Mouse (Mus musculus): ENCODE results near the gene Simc1.

DNA sequence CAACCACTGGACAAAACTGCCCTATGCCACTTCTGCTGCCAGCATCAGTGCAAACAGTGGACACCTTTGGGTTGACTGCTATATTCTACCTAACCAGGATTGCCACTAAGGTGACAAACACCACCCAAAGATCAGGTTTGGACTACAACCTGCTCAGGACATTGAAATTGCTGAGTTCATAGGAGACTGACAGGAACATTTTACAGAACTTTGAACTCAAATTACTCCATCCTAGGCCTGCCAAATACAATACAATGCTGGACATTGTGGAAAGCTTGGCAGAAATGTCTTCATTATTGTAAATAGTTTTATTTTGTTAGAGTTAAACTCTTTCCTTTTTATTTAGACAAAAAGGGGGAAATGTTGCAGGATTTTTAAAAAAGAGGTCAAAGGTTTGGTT is 17.6 kb downstream of the Simc1 start:
- no peak for TF ChIP-seq CTCF (IDR thresholded peaks at IDR 0.05; ENCODE audit: extremely low read depth, insufficient read length, insufficient replicate concordance, low read depth, low read length)
- TF ChIP-seq POLR2A (IDR thresholded peaks at IDR 0.05; ENCODE audit: low read depth, low read length): no peak

Measured in small intestine, adult 2 months (tissue).